Mouse (Mus musculus) myocyte (in vitro differentiated cells): ENCODE data around the gene Fbxw5.

Experiments used
- E2F4 ChIP-seq: IDR thresholded peaks from one replicate; pipeline ENCODE4 v1.6.1; 2011; ENCODE audit warnings: mild to moderate bottlenecking, control low read depth, moderate library complexity; ENCODE audit not compliant: insufficient read depth
- MAX ChIP-seq: IDR thresholded peaks from one replicate; pipeline ENCODE4 v1.6.1; 2011; ENCODE audit warnings: low read depth, mild to moderate bottlenecking, control low read depth
- MYOD1 ChIP-seq, 3 experiments: IDR thresholded peaks; one replicate each; pipeline ENCODE4 v1.6.1; 2011; ENCODE audit warnings: control low read depth in 2 of 3, low read depth in 2 of 3, mild to moderate bottlenecking in 2 of 3, moderate library complexity in 1 of 3; ENCODE audit not compliant: insufficient read length in 2 of 3, control insufficient read depth in 1 of 3
- POLR2A ChIP-seq: IDR thresholded peaks from one replicate; pipeline ENCODE4 v1.6.1; 2011; ENCODE audit warnings: low read depth, mild to moderate bottlenecking, control low read depth, moderate library complexity; ENCODE audit not compliant: insufficient read length
- POLR2AphosphoS2 ChIP-seq: IDR thresholded peaks from one replicate; pipeline ENCODE4 v1.6.1; 2011; ENCODE audit warnings: low read depth, control low read depth; ENCODE audit not compliant: insufficient read length
- SRF ChIP-seq: IDR thresholded peaks from one replicate; pipeline ENCODE4 v1.6.1; 2011; ENCODE audit warnings: low read depth; ENCODE audit not compliant: control insufficient read depth, insufficient read length
- TCF12 ChIP-seq: IDR thresholded peaks from one replicate; pipeline ENCODE4 v1.6.1; 2011; ENCODE audit warnings: mild to moderate bottlenecking, control low read depth; ENCODE audit not compliant: poor library complexity, insufficient read depth, severe bottlenecking
- TCF3 ChIP-seq: IDR thresholded peaks from one replicate; pipeline ENCODE4 v1.6.1; 2011; ENCODE audit warnings: low read depth, control low read depth; ENCODE audit not compliant: insufficient read length
- USF1 ChIP-seq: IDR thresholded peaks from one replicate; pipeline ENCODE4 v1.6.1; 2011; ENCODE audit warnings: low read depth, mild to moderate bottlenecking, control low read depth, moderate library complexity

DNA sequence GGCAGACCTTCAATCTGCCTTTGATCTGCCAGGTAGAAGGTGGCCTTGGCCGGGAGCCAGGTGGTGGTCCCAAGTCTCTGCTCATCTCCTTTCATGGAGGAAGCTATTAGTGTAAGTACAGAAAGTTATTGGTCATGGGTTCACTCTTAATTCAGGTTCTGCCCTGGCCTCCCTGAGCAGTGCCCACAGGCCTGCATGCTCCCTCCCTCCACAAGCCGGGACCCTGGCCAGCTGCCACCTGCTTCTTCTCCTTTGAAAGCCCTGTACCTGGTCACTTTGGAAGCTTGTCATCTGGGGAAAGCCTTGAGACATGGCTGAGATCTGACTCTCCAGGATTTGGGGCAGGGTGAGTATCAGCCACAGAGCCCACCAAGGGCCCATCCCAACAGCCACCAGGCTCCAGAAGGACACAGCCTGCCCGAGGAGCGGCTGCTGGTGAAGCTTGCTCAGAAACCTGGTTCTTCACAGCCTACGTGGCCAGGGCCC, 7.0 kb upstream of the Fbxw5 start, which contains the start of gene Lcn12:
- no peak for TF ChIP-seq TCF3
- no peak for TF ChIP-seq POLR2A
- no peak for TF ChIP-seq USF1
- no peak for TF ChIP-seq E2F4
- TF ChIP-seq POLR2AphosphoS2, result no peak
- no peak for TF ChIP-seq TCF12
- no peak for TF ChIP-seq MAX
- TF ChIP-seq MYOD1 (IDR thresholded peaks at IDR 0.05; ENCODE audit: control insufficient read depth in 1 of 3, insufficient read length in 2 of 3, low read depth in 2 of 3), result no peak
- no peak for TF ChIP-seq SRF
